Mouse (Mus musculus) embryonic fibroblast, embryonic 13.5 days (primary cell): ENCODE measurements at regions not wholly inside any gene's neighbourhood (a gene's known extent, or its start where the extent isn't known, plus 50 kb on each side); places are given as distances from the start of the nearest gene placed in this dataset.

Experiments used
- CTCF ChIP-seq: IDR thresholded peaks from 2 replicates; pipeline ENCODE4 v1.5.1; 2011; ENCODE audit warnings: mild to moderate bottlenecking, control low read depth, low read length, moderate library complexity, borderline replicate concordance; ENCODE audit not compliant: insufficient read depth
- POLR2A ChIP-seq: IDR thresholded peaks from 2 replicates; pipeline ENCODE4 v1.6.1; 2011; ENCODE audit warnings: low read depth, mild to moderate bottlenecking, control low read depth, low read length, moderate library complexity

DNA sequence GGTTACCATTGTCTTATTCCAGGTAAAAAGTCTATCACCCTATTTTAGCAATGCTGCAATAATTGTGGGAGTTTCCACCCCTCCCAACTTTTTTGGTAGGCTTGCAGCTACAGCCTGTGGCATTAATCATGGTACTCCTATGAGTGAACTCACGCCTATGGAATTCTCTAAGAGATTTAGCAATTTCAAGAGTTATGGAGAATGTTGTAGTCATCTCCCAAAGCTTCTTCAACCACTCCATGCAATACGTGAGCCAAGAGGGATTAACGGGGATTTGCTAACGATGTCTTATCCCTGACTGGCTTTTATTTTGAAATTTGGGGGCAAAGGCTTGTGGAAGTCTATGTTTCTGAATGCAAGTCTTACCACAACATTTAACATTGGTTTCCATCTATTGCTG lies 125.5 kb upstream of the Phactr1 start:
- TF ChIP-seq CTCF = no peak
- TF ChIP-seq POLR2A = no peak
